Mouse (Mus musculus) left cerebral cortex, adult 18-20 months (tissue): ENCODE results near the gene Pabpc4. TPM values are rescaled to one million over a fixed set of nuclear protein-coding genes. Genes with fewer than 3 reads are reported as not detected.

Experiments
- DNase-seq, 2 experiments: peaks; one replicate each; pipeline ENCODE4 v3.0.0; 2021 to 2022; ENCODE audit warnings: low spot score in 2 of 2, mixed read lengths in 1 of 2
- long read RNA-seq, 2 experiments: library from polyadenylated mRNA; stranded (forward); transcript quantifications; one replicate each; pipeline ENCODE4 v2.0.0; 2021
- total RNA-seq, 2 experiments: library from RNA; stranded (reverse); gene quantifications; 2 replicates each; pipeline ENCODE4 v1.2.3; 2021

Gene Pabpc4
- 10 to 100 TPM; 40.3 to 42.2 TPM for total RNA-seq
- long read RNA-seq, experiment 1, partial matches to known transcripts, result 1 of 22 reads
- long read RNA-seq, experiment 1, other reads (novel, unspliced or antisense), result 11 of 22 reads
- long read RNA-seq, experiment 2, partial matches to known transcripts, result 1 of 16 reads
- long read RNA-seq, experiment 2, other reads (novel, unspliced or antisense), result 8 of 16 reads

DNA sequence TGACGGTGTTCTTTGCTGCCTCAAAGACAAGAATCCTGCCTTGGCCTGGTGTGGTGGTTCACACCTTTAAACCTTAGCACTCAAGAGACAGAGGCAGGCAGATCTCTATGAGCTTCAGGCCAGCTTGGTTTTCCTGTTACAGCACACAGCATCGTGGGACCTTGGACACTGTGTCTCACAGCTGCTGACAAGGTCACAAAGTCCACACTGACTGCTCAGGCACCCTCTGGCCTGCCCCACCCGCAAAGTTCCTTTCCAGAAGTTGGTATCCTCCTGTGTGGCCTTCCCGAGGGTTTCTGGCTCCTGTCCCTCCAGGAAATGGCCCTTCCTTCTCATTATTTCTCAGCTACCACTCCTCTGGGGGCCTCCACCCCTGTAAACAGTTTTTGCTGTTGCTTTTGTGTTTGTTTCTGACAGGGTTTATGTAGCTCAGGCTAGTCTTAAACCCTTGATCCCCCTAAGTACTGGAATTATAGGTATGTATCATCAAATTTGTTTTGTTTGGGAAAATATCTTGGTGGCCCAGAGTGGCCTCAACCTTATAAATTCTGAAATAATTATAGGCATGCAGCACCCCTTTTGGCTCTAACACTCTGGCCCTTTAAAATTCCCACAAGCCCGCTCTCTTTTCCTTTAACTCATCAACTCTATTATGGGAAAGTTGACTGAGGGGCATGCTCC lies at the start of gene Pabpc4:
Gene Pabpc4 (plus strand): TSS at position 631 of the 681 bp plus-strand sequence.
- no peak for DNase-seq

DNA sequence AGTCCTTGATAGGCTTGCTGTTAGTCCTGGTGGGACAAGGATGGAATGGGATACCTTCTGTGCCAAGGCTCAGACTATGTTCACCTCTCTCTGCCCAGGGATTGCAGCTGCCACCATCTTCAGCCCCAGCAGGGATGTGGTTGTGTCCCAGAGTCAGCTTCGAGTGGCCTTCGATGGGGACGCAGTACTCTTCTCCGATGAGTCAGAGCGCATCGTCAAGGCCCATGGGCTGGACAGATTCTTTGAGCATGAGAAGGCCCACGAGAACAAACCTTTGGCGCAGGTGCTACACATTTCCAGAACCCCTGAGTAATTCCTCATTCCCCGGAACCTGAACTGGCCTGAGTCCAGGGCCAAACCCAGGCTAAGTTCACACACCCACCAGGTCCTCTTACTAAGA lies 48.2 kb upstream of the Pabpc4 start:
- no peak for DNase-seq

DNA sequence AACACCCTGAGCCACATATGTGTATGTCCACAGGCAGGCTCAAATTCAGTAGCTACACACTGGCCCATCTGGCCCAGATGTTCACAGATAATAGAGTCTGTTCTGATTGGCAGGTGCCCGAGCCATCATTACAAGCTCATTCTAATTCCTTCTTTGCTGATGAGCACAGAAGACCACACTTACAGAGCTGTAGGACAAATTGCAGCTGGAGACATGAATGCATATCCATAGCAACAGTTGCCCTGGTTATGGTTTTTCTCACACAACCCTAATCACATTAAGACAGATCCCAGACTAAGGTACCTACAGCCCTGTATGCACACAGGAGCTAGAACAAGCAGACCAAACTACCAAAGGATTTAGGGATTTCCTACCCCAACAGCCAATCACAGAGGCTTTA lies 46.8 kb upstream of the Pabpc4 start:
- no peak for DNase-seq

DNA sequence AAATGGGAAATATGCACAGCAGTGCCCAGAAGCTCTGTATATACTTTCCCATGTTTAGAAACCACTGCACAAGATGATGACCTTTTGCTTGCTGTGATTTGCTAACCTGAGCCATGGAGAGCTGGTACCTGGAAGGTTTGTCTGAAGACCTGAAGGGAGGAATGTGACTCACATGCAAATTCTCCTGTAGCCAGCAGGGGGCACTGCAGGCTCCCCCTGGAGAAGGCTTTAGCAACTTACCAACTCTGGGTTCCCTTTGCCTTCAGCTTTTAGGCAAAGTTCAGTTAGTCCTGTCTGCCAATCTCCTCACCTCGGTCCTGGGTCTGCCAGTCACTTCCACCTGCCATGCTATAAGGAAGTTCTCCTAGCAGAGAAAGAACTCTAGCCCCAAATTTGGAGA lies 45.4 kb upstream of the Pabpc4 start:
- DNase-seq, result peak; percentile 32 to 53

DNA sequence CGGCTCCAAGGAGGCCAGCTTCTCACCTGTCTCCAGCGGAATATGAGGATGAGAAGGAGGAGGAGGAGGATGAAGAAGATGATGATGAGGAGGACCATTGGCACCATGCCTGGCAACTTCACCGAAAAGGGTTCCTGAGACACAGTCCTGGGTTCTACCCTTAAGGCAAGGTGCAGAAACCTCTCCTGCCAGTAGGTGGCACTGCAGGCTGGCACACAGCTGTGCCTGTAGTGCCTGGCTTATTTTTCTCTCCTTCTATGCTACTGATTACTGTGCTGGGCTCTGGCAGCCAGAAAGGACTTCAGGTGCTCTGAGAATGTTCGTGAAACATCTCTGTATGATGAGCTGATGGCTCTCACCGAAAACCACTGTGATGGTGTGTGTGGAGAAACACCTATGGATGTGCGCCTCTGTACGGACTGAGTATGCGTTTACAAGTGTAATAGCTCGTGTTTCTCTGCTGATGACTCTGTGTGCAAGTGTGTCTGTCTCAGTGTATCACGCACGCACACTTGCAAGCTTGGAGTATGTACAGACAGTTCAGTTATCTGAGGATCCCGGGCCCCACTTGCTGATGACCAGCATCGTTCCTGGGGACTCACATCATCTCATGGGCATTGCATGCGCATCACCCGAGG lies 42.3 kb upstream of the Pabpc4 start:
- DNase-seq, result peak; percentile 65 to 80

DNA sequence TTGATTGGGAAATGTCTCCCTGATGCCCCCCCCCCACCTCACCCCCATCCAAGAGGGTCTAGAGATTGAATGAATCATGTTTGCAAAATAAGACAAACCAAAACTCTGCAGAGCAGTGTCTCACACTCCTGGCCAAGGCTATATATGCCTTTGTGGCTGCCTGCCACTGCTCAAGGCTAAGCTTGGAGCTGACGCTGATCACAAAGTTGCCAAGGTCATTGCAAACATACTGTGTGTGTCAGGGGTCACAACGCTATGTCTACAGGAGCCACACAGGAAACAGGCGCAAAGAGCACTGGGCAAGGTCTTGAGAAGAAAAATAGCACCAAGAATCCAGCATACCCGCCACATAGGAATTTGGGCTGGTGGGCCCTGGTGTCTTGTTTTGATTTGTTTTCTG lies 41.5 kb upstream of the Pabpc4 start:
- no peak for DNase-seq

DNA sequence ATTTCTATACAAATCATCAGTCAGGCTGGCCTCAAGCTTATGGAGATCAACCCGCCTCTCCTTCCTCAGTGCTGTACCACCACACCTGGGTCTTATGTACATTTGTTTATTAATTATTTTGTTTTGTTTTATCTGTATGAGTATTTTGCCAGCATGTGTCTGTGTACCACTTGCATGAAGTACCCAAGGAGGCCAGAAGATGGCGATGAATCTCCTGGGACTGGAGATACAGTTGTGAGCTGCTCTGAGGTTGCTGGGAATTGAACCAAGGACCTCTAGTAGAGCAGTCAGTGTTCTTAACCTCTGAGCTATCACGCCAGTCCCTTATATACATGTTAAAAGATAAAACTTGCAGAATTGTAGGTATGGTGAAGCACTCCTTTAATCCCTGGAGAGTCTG lies 38.8 kb upstream of the Pabpc4 start:
- DNase-seq, result no peak

DNA sequence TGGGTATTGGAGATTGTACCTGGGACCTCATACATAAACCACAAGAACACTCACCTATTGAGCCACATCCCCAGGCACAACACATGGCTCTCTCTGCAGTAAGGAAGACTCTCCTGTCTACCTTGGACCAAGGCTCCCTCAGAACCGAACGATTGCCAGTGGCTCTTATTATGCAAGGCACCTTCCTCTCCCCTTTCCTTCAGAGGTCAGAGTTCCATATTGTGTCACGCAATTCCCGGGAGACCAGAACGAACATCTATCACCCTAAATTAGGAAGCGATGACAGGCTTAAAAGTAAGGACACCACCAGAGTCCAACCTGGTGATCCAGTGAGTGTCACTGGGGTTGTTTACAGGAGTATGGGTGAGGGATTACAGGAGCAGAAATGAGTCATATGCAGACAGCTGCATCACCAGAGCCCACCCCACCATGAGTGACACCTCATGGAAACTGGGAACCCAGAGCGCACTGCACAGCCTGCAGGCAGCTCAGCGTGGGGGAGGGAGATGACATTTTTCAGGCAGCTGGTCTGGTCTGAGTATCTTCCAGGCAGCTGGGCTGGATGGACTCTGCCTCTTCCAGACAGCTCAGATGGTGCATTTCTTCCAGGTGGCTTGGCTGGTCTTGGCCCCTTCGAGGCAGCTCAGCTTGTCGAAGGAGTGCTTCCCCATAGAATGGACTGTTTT lies 36.3 kb upstream of the Pabpc4 start:
- DNase-seq, result no peak

DNA sequence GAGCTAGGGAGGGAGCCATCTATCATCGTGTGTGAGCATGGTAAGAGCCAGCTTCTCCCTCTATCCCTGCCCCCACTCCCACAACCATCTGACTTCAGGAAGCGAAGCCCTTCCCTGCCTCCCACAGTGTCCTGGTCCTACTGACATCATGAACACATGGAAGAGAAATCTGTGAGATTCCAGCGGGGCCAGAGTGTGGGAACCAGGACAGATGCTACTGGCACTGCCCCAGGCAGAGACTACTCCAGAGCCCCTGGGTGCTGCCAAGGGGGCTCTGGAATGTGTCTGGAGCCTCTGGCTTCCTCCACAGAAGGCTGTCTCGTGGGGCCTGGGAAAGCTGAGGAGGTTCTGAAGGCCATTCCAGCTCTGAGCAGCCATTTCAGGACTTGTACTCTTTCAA lies 34.4 kb upstream of the Pabpc4 start:
- no peak for DNase-seq

DNA sequence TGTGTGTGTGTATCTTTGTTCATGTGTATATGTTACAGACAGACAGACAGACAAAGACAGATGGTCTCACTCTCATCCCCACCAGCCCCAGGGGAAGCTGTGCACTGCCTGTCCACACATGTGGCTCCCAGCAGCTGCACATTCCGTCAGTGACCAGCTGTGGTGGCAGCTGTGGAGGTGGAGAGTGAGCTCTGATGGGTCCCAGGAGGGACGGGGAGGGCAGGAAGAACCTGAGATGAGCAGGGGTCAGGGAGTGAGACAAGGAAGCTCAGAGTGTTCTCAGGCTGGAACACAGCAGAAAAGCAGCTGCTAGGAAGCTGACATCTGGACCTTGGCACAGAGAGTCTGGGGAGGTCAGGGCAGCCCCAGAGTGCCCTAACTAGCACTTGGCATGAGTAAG lies 33.9 kb upstream of the Pabpc4 start:
- DNase-seq, result no peak

DNA sequence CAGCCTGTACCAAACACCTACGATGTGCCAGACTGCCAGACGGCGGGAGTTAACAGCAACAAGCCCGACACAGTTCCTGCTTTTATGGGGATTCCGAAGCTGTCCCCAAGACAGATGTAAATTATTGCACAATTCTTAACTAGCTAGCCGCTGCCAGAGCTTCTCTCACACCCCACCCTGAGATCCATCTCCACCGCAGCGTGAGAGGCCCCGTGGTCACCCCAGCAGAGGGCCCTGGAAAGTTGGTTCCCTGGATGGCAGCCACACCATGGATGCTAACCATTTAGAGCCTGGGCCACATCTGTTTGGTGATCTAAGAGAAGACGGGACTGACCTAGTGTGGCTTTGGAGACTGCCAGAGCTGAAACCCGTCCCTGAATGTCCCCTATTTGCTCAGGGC lies 33.0 kb upstream of the Pabpc4 start:
- no peak for DNase-seq

DNA sequence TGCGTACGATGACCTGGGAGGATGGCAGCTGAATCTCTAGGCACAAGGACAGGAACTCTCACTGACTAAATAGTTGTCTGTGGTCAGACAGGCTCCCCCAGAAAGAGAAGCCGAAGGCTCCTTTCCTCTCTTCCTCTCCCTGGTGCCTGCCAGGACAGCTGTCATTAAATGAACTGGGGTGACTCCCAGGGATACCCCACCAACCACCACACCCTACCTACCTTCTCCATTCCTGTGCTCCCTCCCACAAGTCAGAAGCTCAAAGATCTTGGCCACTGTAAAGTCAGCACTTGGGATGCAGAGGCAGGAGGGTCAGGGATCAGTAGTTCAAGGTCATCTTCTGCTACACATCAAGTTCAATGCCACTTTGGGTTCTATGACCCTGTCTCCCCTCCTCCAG lies 29.3 kb upstream of the Pabpc4 start:
- no peak for DNase-seq

DNA sequence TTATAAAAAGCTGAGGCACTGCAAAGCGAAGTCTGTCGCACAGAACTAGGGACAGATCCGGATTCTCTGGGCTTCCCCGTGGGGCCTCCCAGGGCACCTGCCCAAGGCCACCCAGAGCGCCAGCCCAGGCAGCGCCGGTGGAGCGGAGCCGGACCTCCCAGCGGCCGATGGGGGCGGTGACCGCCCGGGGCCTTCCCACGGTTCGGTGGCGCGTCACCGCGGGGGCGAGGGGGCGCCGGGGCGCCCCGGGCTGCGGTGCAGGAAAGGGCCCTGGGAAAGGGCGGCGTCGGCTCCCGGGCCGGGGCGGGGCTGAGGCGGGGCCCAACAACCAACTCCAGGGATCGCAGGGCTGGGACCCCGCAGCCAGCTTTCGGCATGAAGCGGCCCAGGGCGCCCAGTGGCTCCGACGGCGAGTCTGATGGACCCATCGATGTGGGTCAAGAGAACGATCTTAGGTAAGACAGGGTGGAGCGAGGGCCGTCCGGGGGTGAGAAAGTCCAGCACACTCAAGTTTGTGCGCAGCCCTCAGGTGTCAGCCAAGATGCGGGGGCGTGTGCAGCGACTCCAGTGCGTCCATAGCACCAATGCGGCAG lies 28.6 kb upstream of the Pabpc4 start, which contains the start of gene Heyl:
Gene Heyl (plus strand): TSS at position 65 of the 593 bp plus-strand sequence.
- no peak for DNase-seq

DNA sequence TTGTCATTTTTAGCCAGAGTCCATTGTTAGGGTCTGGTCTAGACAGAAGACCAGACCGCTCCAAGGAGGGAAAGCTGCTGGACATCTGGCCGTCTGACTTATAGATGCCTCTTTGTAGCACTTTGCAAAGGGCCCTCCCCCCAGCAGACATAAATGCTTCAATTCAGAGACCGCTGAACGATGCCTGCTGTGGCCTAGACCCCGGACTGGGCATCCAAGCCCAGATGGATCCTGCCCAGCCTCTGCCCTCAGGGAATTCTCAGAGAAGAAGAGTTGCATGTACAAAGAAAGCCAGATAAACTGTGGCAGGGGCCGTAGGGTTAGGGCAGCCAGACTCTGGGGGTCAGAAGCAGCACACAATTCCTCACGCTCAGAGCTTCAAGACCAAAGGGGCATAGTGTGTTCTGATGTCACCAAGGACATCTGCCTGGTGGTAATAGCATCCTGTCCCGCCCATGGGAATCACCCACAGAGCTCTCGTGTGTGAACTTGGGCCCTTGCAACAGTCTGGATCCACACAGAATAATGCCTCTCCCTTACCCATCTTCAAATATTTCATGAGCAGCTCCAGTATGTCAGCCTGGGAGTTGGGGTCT lies 26.2 kb upstream of the Pabpc4 start:
- DNase-seq, result no peak

DNA sequence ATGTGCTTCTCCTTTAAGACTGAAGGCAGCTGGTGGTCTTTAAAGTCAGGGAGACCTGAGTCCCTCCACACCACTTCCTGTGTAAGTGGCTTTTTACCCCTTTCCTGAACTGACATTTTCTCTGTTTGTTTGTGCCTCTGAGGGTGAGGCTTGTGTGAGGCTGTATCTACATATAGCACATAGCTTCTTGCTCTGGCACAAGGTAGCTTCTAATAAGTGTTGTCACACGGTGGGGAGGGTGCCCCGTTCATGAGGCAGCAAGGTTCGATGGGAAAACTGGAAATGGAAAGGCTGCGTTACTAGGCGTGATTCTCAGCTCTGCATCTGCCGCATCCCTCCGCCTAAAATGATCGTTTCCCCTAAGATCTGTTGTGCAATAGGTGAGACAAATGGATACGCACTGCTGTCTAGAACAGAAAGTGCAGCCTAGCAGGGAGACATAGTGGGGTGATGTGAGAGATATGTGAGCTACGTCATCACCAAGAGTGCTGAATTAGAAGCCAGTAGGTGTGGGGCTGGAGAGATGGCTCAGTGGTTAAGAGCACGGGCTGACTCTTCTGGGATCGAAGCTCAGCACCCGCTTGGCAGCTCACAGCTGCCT lies 25.6 kb upstream of the Pabpc4 start:
- DNase-seq, result no peak

DNA sequence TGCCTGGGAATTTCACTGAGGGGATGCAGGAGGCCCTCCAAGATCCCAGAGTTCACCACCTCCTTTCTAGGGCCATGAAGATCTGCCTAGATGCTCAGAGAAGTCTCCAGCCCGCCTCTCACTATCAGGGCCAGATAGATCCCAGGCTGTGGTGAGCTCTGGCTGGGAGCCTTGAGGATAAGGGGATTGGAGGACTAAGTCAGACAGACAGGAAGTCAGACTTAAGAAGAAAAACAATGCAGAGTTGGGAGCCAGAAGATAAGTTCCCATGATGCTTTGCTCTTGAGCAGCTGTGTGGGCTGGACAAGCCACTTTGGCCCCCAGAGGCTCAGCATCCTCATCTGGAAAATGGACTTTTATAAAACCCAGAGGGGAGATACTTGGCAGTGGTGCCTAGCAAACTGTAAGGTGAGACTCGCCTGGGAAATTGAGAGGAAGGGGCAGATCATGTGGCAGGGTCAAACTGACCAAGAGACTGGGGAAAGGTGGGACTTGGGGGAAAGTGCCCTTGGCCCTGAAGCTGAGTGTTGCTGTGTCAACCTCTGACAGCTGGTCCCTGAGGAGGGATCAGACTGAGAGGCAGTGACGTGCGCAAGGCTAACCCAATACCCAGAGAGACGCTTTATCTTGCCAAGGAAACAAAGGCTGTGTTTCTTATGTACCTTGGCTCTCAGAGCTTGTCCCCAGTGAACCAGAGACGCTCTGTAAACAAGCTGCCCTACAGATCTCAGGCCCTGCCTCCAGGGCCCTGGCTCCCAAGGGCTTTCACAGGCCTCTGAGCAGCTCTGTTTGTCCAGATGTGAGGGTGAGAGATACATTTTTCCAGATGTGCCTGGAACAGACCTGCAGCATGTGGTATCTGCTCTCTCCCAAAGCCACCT lies 24.5 kb upstream of the Pabpc4 start:
- DNase-seq, result no peak

DNA sequence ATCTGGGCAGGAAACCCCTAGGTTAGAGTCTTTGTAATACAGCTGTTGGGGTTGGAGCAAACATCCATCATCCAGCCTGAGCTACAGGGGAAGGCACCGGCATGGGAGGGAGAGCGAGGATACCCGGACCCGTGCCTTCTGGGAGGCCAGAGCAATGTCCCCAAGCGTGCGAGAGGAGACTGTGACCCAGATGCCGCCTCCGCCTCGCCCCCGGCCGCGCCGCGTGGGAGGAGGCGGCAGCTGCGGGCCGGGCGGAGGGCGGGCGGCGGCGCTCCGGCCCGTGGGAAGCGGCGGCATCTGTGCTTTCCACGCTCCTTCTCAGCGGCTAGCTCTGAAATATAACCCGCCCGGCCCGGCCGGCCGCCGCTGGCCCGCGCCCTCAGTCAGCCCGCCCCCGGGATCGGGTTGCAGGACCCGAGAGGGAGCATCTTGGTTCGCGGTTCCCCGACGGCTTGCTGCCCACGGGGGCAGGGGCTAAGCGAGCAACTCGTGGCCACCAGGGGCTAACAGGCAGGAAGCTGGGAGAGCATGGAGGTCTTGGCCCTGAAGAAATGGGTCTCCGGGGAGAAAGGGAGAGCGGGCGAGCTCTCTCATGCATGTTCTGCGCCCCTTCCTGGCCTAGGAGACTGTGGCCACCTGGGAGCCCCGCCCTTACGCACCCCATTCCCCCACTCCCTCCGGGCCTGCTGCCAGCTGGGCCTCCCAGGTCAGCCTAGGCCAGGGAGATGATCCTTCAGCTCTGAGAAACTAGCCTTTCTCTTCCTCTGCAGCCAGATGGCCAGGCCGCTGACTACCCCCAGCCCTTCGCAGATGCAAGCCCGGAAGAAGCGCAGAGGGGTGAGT lies 22.6 kb upstream of the Pabpc4 start:
- no peak for DNase-seq

DNA sequence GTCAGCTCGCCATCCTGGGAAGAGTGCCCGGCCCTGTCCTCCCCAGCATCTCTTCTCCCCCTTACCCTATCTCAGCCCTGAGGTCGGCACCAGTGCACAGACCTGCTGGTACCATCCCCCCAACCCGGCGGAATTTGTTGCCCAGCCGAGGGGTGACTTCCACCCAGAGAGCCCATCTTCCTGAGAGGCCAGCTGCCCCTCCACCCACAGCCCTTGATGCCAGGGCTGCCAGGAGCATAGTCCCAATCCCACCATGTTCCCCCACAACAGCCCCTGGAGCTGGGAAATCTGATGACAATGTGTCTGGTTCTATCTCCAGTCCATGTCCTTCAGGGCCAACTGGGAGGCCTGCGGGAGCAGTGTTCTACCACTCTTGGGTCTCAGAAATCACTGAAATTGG lies 15.9 kb upstream of the Pabpc4 start:
- DNase-seq, result no peak

DNA sequence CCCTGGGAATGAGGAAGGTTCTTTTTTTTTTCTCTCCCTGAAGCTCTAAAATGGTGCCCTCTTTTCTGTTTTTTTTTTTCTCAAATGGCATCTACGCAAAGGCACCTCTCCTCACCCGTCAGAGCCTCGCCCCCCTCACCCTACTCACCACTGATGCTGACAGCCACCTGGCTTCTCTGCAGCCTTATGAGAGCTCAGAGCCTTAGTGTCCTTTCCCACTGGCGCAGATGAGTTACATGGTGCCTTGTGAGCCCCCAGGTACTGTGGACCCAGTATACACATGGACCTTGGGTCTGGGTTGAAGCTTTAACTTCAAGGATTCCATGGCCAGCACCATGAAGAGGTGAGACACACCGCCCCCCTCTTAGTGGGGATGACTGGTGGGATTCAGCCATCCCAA lies 15.5 kb upstream of the Pabpc4 start:
- DNase-seq, result no peak
